Mouse (Mus musculus): ENCODE measurements around the gene Canx.
"Not testable (repeated sequence)": the region's sequence is repeated elsewhere in the genome, so short reads cannot be mapped to it uniquely, and the experiment has no call there.

Gene Canx

DNA sequence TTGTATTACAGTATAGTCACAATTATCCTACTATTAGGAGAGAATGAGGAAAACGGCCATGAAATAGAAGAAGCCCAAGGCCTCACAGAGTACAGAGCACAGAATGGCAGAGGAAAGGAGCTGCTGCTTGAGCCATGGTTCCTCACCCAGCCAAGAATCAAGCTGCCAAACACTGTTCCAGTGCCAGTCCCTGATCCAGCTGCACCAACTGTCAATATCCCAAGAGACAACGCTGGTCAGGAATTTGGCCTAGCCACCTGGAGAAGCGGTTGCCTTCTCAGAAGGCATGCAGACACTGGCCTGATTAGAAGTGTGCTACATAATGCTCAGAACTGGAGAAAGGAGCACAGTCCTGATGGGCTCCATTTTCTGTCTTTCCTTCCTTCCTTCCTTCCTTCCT is 7.7 kb upstream of the Canx start:
- no peak for DNase-seq (ENCODE audit: low spot score in 2 of 2)

- DNase-seq (ENCODE audit: low spot score in 2 of 2): no peak
Observed at GRCm38 (mm10) chr11:50329378-50329777, 3.9 kb upstream of the Canx start.

- no peak for DNase-seq (ENCODE audit: low spot score in 2 of 2)
Observed at GRCm38 (mm10) chr11:50328075-50328625, 2.7 kb upstream of the Canx start.

DNA sequence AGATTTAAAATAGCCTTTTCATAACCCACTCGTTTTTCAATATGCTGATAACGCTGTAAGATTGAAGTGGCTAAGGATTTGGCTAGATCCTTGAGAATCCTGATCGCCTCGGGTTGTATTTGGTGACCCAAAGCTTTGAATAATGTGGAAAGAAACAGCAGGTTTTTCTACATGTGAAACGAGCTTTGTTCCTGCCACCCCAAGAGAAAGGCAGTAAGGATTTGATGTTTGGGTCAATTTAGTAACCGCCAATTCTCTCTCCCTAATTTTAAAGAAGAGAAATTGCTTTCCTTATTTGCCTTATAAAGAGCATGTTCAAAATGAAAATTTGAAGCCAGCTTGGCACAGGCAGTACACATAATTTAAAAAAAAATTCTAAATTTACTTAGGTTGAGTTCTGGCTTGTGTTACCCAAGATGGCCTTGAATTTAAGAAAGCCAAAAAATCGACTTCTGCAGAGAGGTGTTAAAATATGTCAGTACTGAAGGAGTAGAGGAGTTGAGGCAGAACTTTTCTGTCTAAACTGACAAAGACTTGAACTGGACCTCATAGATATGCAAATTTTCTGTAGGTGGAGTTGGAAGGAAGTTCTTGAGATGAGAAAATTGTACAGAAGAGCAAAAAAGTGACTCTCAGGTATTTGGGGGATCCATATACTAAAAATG is 961 bp upstream of the Canx start:
- DNase-seq (ENCODE audit: low spot score in 2 of 2): no peak

- DNase-seq (ENCODE audit: low spot score in 2 of 2): no peak
Observed at GRCm38 (mm10) chr11:50324751-50325471, 562 bp downstream of the Canx start.

- DNase-seq (ENCODE audit: low spot score in 2 of 2): no peak
Observed at GRCm38 (mm10) chr11:50323843-50324242, 1.6 kb downstream of the Canx start.

DNA sequence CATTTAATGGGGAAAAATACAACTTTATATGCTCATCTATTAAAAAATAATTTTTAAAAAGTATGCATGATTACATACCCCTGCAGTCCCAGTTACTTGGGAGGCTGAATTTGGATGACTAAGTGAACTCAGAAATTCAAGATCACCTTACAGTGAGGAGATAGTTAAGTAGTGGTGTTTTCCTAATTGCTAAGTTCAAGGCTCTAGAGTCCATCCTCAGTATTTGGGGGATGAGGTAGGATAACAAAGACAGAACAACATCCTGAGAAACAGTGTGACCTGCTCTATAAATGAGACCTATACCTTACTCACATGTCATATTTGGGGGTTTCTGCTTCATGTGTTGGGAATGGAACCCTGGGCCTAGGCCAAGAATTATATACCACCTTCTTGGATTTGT is 3.1 kb downstream of the Canx start:
- no peak for DNase-seq (ENCODE audit: low spot score in 2 of 2)

DNA sequence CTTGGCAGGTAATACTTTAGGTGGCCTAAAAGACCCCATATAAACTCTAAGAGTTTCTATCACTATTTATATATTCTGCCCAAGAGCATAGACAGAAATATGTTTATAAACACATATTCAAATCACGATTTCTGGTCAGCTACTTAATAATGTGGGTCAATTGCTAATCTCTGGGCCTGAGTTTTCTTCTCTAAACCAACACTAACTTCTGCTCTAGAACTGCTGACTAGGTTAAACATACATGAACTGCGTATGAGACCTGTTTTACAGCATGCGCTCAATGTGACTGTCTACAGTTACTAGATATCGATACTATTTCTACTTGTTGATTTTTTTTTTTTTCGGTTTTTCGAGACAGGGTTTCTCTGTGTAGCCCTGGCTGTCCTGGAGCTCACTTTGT is 4.2 kb downstream of the Canx start:
- no peak for DNase-seq (ENCODE audit: low spot score in 2 of 2)

DNA sequence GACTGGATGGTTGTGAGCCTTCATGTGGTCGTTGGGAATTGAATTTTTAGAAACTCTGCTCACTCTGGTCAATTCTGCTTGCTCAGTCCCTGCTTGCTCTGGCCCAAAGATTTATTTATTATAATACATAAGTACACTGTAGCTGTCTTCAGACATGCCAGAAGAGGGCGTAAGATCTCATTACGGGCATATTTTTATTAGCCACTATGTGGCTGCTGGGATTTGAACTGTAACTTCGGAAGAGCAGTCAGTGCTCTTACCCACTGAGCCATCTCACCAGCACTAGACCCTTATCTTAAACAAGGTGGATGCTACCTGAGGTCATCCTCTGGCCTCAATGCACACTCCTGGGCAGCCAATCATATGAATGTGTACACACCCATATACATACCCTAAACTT is 6.1 kb downstream of the Canx start:
- DNase-seq (ENCODE audit: low spot score in 2 of 2): not testable (repeated sequence)

GRCm38 (mm10) chr11:50312803-50313202 is 12.7 kb downstream of the Canx start:
- no peak for DNase-seq (ENCODE audit: low spot score in 2 of 2)

- DNase-seq (ENCODE audit: low spot score in 2 of 2): no peak
Observed at GRCm38 (mm10) chr11:50303406-50303805, 22.1 kb downstream of the Canx start.

GRCm38 (mm10) chr11:50292190-50292855 is 33.1 kb downstream of the Canx start, which contains the start of gene Maml1:
TSS of gene Maml1 (minus strand) at chr11:50292311.
- DNase-seq (ENCODE audit: low spot score in 2 of 2): peak; percentile 97

GRCm38 (mm10) chr11:50291321-50292165 is 33.9 kb downstream of the Canx start:
- peak in 1 of 2 experiments; percentile 41 for DNase-seq (ENCODE audit: low spot score in 2 of 2)

- no peak for DNase-seq (ENCODE audit: low spot score in 2 of 2)
Observed at GRCm38 (mm10) chr11:50290486-50291225, 34.8 kb downstream of the Canx start.

- DNase-seq (ENCODE audit: low spot score in 2 of 2): no peak
Observed at GRCm38 (mm10) chr11:50286428-50286827, 39.0 kb downstream of the Canx start.

GRCm38 (mm10) chr11:50285696-50286095 is 39.8 kb downstream of the Canx start:
- DNase-seq (ENCODE audit: low spot score in 2 of 2): no peak

DNA sequence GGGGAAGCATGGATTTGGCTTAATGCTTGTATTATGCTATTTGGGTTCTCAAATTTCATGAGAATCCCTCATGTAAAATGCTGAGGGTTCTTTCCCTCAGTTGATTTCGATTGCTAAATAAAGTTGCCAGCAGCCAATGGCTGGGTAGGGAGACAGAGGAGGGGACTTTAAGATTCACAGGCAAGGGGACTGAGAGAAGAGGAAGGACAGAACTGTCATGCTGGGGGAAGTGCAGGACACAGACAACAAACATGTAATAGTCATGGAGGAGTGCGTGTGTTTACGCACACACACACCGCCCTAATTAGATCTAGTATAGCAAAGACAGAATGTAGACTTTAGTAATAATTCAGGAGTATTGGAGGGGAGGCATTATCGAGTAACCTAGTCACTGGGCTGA is 40.2 kb downstream of the Canx start:
- no peak for DNase-seq (ENCODE audit: low spot score in 2 of 2)

DNA sequence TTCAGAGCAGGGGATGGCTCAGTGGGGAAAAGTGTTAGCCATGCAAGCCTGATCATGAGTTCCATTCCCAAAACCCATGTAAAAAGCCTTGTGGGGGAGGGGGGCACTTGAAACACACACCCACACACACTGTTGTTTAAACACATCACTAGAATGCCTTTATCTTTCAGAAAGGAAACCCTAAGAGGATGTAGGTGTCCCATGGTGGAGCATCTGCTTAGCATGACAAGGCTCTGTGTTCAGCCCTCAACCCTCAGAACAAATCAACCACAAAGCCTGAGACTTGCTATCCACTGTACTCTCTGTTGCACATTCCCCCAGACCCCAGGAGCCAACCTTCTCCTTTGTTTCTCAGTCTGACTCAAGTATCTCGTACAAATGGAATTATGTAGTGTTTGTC is 45.4 kb downstream of the Canx start:
- no peak for DNase-seq (ENCODE audit: low spot score in 2 of 2)

GRCm38 (mm10) chr11:50279005-50279404 is 46.5 kb downstream of the Canx start:
- DNase-seq (ENCODE audit: low spot score in 2 of 2): no peak

GRCm38 (mm10) chr11:50277706-50278105 is 47.8 kb downstream of the Canx start:
- peak in 1 of 2 experiments; percentile 22 for DNase-seq (ENCODE audit: low spot score in 2 of 2)

- peak in 1 of 2 experiments; percentile 22 for DNase-seq (ENCODE audit: low spot score in 2 of 2)
Observed at GRCm38 (mm10) chr11:50277025-50277424, 48.4 kb downstream of the Canx start.

All from urinary bladder, postnatal 4 days (tissue).